24 mouse cellular contexts compared by ENCODE assay signal in the genomic region with DNA sequence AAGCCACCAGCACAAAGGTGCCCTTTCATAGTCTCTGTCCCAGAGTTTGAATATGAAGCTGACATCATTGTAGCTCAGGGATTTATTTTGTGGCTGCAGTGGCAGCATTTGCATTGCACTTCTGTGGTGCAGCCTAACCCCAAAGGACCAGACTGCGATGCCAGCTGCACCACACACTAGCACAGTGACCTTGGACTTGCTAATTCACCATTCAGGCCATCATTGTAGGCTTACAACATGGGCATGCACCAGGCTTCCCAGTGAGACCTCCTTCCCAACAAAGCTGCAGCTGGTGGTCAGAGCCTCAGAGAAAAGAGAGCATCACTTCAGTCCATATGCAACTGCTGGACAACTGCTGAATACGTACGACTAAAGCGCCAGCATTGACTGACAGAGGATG. TPM values are rescaled to one million over a fixed set of nuclear protein-coding genes. Genes with fewer than 3 reads are reported as not detected.
DNase-seq lines count a peak whose midpoint lies in the region; ATAC-seq and TF ChIP-seq lines count a peak whose summit lies in the region.
"Had no signal": no experiment of that assay in that cellular context is flagged by ENCODE, and none has a peak within 500 bp of the region (broad histone marks: within the 10 kb centered on the region; RNA-seq: fewer than 3 reads in every experiment).

No protein-coding gene starts in this region.

- H3K36me3 ChIP-seq in embryonic facial prominence, embryonic 15.5 days: no peaks in the 10 kb centered on the region
- no peaks in the 10 kb centered on the region for H3K36me3 ChIP-seq in embryonic facial prominence, embryonic 10.5 days (replicated peaks)
- H3K36me3 ChIP-seq in forebrain, postnatal 0 days (ENCODE audit: insufficient read depth): no peaks in the 10 kb centered on the region
- H3K36me3 ChIP-seq in forebrain, embryonic 10.5 days (replicated peaks): no peaks in the 10 kb centered on the region
- no peaks in the 10 kb centered on the region for H3K36me3 ChIP-seq in hindbrain, embryonic 12.5 days
- H3K36me3 ChIP-seq in hindbrain, embryonic 14.5 days (replicated peaks; ENCODE audit: control insufficient read depth, insufficient read depth): no peaks in the 10 kb centered on the region
- no peaks in the 10 kb centered on the region for H3K36me3 ChIP-seq in midbrain, embryonic 13.5 days
- H3K36me3 ChIP-seq in midbrain, postnatal 0 days (ENCODE audit: insufficient read depth, low read length): no peaks in the 10 kb centered on the region
- H3K36me3 ChIP-seq: embryonic facial prominence, embryonic 12.5 days; heart, embryonic 10.5 days; heart, embryonic 13.5 days; hindbrain, embryonic 15.5 days; intestine, embryonic 15.5 days had no signal

- no peak overlapping the region for H3K27ac ChIP-seq in embryonic facial prominence, embryonic 15.5 days (replicated peaks)
- H3K27ac ChIP-seq in embryonic facial prominence, embryonic 10.5 days (replicated peaks): no peak overlapping the region
- no peak overlapping the region for H3K27ac ChIP-seq in forebrain, postnatal 0 days (ENCODE audit: low read depth, low read length)
- no peak overlapping the region for H3K27ac ChIP-seq in forebrain, embryonic 10.5 days
- no peak overlapping the region for H3K27ac ChIP-seq in hindbrain, embryonic 12.5 days
- H3K27ac ChIP-seq in hindbrain, embryonic 14.5 days: no peak overlapping the region
- H3K27ac ChIP-seq in midbrain, embryonic 13.5 days: peak overlapping the region; percentile 25; the same call in 1 of the 2 replicates
- no peak overlapping the region for H3K27ac ChIP-seq in midbrain, postnatal 0 days (ENCODE audit: low read depth, low read length)
- H3K27ac ChIP-seq: embryonic facial prominence, embryonic 12.5 days; heart, adult 2 months; heart, embryonic 10.5 days; heart, embryonic 13.5 days; hindbrain, embryonic 15.5 days; intestine, embryonic 15.5 days had no signal

- H3K4me3 ChIP-seq in embryonic facial prominence, embryonic 15.5 days (replicated peaks): no peak overlapping the region
- no peak overlapping the region for H3K4me3 ChIP-seq in embryonic facial prominence, embryonic 10.5 days
- H3K4me3 ChIP-seq in forebrain, postnatal 0 days (ENCODE audit: low read depth, low read length): no peak overlapping the region
- H3K4me3 ChIP-seq in forebrain, embryonic 10.5 days: no peak overlapping the region
- no peak overlapping the region for H3K4me3 ChIP-seq in hindbrain, embryonic 12.5 days
- H3K4me3 ChIP-seq in hindbrain, embryonic 14.5 days (replicated peaks; ENCODE audit: low read length): no peak overlapping the region
- H3K4me3 ChIP-seq in midbrain, embryonic 13.5 days (replicated peaks): no peak overlapping the region
- no peak overlapping the region for H3K4me3 ChIP-seq in midbrain, postnatal 0 days (ENCODE audit: low read depth, low read length)
- H3K4me3 ChIP-seq: embryonic facial prominence, embryonic 12.5 days; erythroblast, embryonic 14.5 days; heart, adult 2 months; heart, embryonic 10.5 days; heart, embryonic 13.5 days; hindbrain, embryonic 15.5 days; intestine, embryonic 15.5 days had no signal

- DNase-seq in embryonic facial prominence, embryonic 10.5 days (ENCODE audit: low spot score): no peak
- no peak for DNase-seq in forebrain, postnatal 0 days
- DNase-seq in forebrain, embryonic 10.5 days (ENCODE audit: extremely low spot score, low spot score): no peak
- DNase-seq in hindbrain, embryonic 14.5 days (ENCODE audit: low spot score): no peak
- no peak for DNase-seq in midbrain, postnatal 0 days (ENCODE audit: low spot score)
- DNase-seq: adrenal gland, adult 8-10 months; adrenal gland, postnatal 25 days; cerebellum, adult 18-20 months; cerebellum, adult 9-10 months; cerebellum, postnatal 14 days; gastrocnemius, postnatal 25 days; heart, adult 2 months; heart, postnatal 14 days; kidney, adult 11 months had no signal

- H3K27me3 ChIP-seq in embryonic facial prominence, embryonic 15.5 days: no peaks in the 10 kb centered on the region
- H3K27me3 ChIP-seq in embryonic facial prominence, embryonic 10.5 days (replicated peaks; ENCODE audit: low read depth, poor library complexity, severe bottlenecking): no peaks in the 10 kb centered on the region
- H3K27me3 ChIP-seq in forebrain, postnatal 0 days (ENCODE audit: insufficient read depth, low read length): no peaks in the 10 kb centered on the region
- H3K27me3 ChIP-seq in forebrain, embryonic 10.5 days (ENCODE audit: poor library complexity, severe bottlenecking): no peaks in the 10 kb centered on the region
- H3K27me3 ChIP-seq in hindbrain, embryonic 12.5 days: no peaks in the 10 kb centered on the region
- no peaks in the 10 kb centered on the region for H3K27me3 ChIP-seq in hindbrain, embryonic 14.5 days (ENCODE audit: control insufficient read depth, insufficient read depth, low read length)
- no peaks in the 10 kb centered on the region for H3K27me3 ChIP-seq in midbrain, embryonic 13.5 days
- H3K27me3 ChIP-seq in midbrain, postnatal 0 days (ENCODE audit: insufficient read depth, low read length): no peaks in the 10 kb centered on the region
- H3K27me3 ChIP-seq: embryonic facial prominence, embryonic 12.5 days; heart, embryonic 13.5 days; hindbrain, embryonic 15.5 days; intestine, embryonic 15.5 days had no signal

- ATAC-seq in embryonic facial prominence, embryonic 15.5 days (ENCODE audit: insufficient number of reproducible peaks, low FRiP score, low TSS enrichment, low read depth): peak; percentile 7; the same call in 1 of the 2 replicates
- ATAC-seq in forebrain, postnatal 0 days: peak; percentile 6; the same call in 1 of the 2 replicates
- 0 out of 2 replicates have a peak, but pooled peaks have one; percentile 56 for ATAC-seq in hindbrain, embryonic 12.5 days (ENCODE audit: low FRiP score)
- no peak for ATAC-seq in hindbrain, embryonic 14.5 days (ENCODE audit: low FRiP score)
- ATAC-seq in midbrain, embryonic 13.5 days: peak; percentile 65
- no peak for ATAC-seq in midbrain, postnatal 0 days (ENCODE audit: low FRiP score)
- ATAC-seq: activated CD4-positive, CD25-positive, alpha-beta regulatory T cell, adult 4 months; intestine, embryonic 15.5 days had no signal

- no peak overlapping the region for H3K9ac ChIP-seq in embryonic facial prominence, embryonic 15.5 days
- no peak overlapping the region for H3K9ac ChIP-seq in forebrain, postnatal 0 days
- no peak overlapping the region for H3K9ac ChIP-seq in hindbrain, embryonic 12.5 days
- no peak overlapping the region for H3K9ac ChIP-seq in hindbrain, embryonic 14.5 days
- no peak overlapping the region for H3K9ac ChIP-seq in midbrain, embryonic 13.5 days (replicated peaks)
- H3K9ac ChIP-seq in midbrain, postnatal 0 days (replicated peaks; ENCODE audit: low read length, poor library complexity, severe bottlenecking): no peak overlapping the region
- H3K9ac ChIP-seq: embryonic facial prominence, embryonic 12.5 days; heart, embryonic 13.5 days; hindbrain, embryonic 15.5 days; intestine, embryonic 15.5 days had no signal

- TF ChIP-seq CTCF in forebrain, postnatal 0 days (IDR thresholded peaks at IDR 0.05; ENCODE audit: low read depth): no peak
- no peak for TF ChIP-seq CTCF in midbrain, postnatal 0 days (IDR thresholded peaks at IDR 0.05)

- WGBS in embryonic facial prominence, embryonic 15.5 days: 83% methylated on average over 4 of the region's 4 CpGs
- WGBS in embryonic facial prominence, embryonic 10.5 days: 93% methylated on average over 4 of the region's 4 CpGs
- WGBS in forebrain, postnatal 0 days: 73% methylated on average over 4 of the region's 4 CpGs
- 96% methylated on average over 4 of the region's 4 CpGs for WGBS in forebrain, embryonic 10.5 days
- WGBS in hindbrain, embryonic 12.5 days: 72% methylated on average over 4 of the region's 4 CpGs
- WGBS in hindbrain, embryonic 14.5 days: 53% methylated on average over 4 of the region's 4 CpGs
- WGBS in midbrain, embryonic 13.5 days: 57% methylated on average over 4 of the region's 4 CpGs
- 56% methylated on average over 4 of the region's 4 CpGs for WGBS in midbrain, postnatal 0 days

- no peaks in the 10 kb centered on the region for H3K4me1 ChIP-seq in embryonic facial prominence, embryonic 15.5 days
- H3K4me1 ChIP-seq in embryonic facial prominence, embryonic 10.5 days: peaks cover 9% of the 10 kb centered on the region; the same call in 1 of the 2 replicates
- H3K4me1 ChIP-seq in forebrain, postnatal 0 days (ENCODE audit: insufficient read depth): no peaks in the 10 kb centered on the region
- no peaks in the 10 kb centered on the region for H3K4me1 ChIP-seq in forebrain, embryonic 10.5 days
- H3K4me1 ChIP-seq in hindbrain, embryonic 12.5 days: peaks cover 5% of the 10 kb centered on the region; the same call in 1 of the 2 replicates
- no peaks in the 10 kb centered on the region for H3K4me1 ChIP-seq in hindbrain, embryonic 14.5 days (replicated peaks; ENCODE audit: control insufficient read depth, insufficient read depth, low read length)
- peaks cover 16% of the 10 kb centered on the region for H3K4me1 ChIP-seq in midbrain, embryonic 13.5 days (replicated peaks)
- H3K4me1 ChIP-seq in midbrain, postnatal 0 days (ENCODE audit: insufficient read depth, low read length): no peaks in the 10 kb centered on the region
- H3K4me1 ChIP-seq: embryonic facial prominence, embryonic 12.5 days; hindbrain, embryonic 15.5 days; intestine, embryonic 15.5 days had no signal

- no peak overlapping the region for H3K4me2 ChIP-seq in embryonic facial prominence, embryonic 15.5 days (replicated peaks)
- H3K4me2 ChIP-seq in forebrain, postnatal 0 days (ENCODE audit: low read depth): no peak overlapping the region
- no peak overlapping the region for H3K4me2 ChIP-seq in hindbrain, embryonic 12.5 days (replicated peaks)
- no peak overlapping the region for H3K4me2 ChIP-seq in hindbrain, embryonic 14.5 days (replicated peaks)
- H3K4me2 ChIP-seq in midbrain, embryonic 13.5 days (replicated peaks): no peak overlapping the region
- H3K4me2 ChIP-seq in midbrain, postnatal 0 days (ENCODE audit: low read depth, low read length, poor library complexity, severe bottlenecking): no peak overlapping the region
- H3K4me2 ChIP-seq: embryonic facial prominence, embryonic 12.5 days; heart, embryonic 13.5 days; hindbrain, embryonic 15.5 days; intestine, embryonic 15.5 days had no signal

- no peaks in the 10 kb centered on the region for H3K9me3 ChIP-seq in embryonic facial prominence, embryonic 15.5 days (replicated peaks)
- H3K9me3 ChIP-seq in embryonic facial prominence, embryonic 10.5 days: no peaks in the 10 kb centered on the region
- H3K9me3 ChIP-seq in forebrain, postnatal 0 days (ENCODE audit: low read length): no peaks in the 10 kb centered on the region
- H3K9me3 ChIP-seq in forebrain, embryonic 10.5 days: no peaks in the 10 kb centered on the region
- no peaks in the 10 kb centered on the region for H3K9me3 ChIP-seq in hindbrain, embryonic 12.5 days (replicated peaks)
- H3K9me3 ChIP-seq in hindbrain, embryonic 14.5 days (ENCODE audit: control insufficient read depth, low read length): no peaks in the 10 kb centered on the region
- 0 out of 2 replicates have a peak, but pooled peaks cover 4% of the 10 kb centered on the region for H3K9me3 ChIP-seq in midbrain, embryonic 13.5 days
- no peaks in the 10 kb centered on the region for H3K9me3 ChIP-seq in midbrain, postnatal 0 days (ENCODE audit: low read length)
- H3K9me3 ChIP-seq: embryonic facial prominence, embryonic 12.5 days; heart, embryonic 10.5 days; heart, embryonic 13.5 days; hindbrain, embryonic 15.5 days; intestine, embryonic 15.5 days had no signal

RNA-seq across cellular contexts. Expression of a gene that starts 32.4 kb away (rescaled TPM):
- 25.9 and 26.7 TPM in 2 replicates for polyA plus RNA-seq in embryonic facial prominence, embryonic 15.5 days (2015; fragmentation: Nextera tagmentation; extraction: Ambion mirVana)
- polyA plus RNA-seq in embryonic facial prominence, embryonic 10.5 days (2016; fragmentation: Nextera tagmentation; extraction: Ambion mirVana): 14.9 and 16.5 TPM in 2 replicates
- 26.6 and 39.8 TPM in 2 replicates for total RNA-seq in forebrain, postnatal 0 days (2014; rRNA removed)
- polyA plus RNA-seq in forebrain, postnatal 0 days (2015; fragmentation: Nextera tagmentation; extraction: Ambion mirVana): 6.2 and 8.6 TPM in 2 replicates
- polyA plus RNA-seq in forebrain, embryonic 10.5 days (2016; fragmentation: Nextera tagmentation; extraction: Ambion mirVana): 13.5 and 13.9 TPM in 2 replicates
- 35.0 and 36.0 TPM in 2 replicates for polyA plus RNA-seq in hindbrain, embryonic 12.5 days (2016; fragmentation: Nextera tagmentation; extraction: Ambion mirVana)
- 10.8 and 13.3 TPM in 2 replicates for polyA plus RNA-seq in hindbrain, embryonic 14.5 days (2014; fragmentation: Nextera tagmentation; extraction: Ambion mirVana)
- polyA plus RNA-seq in midbrain, embryonic 13.5 days (2015; fragmentation: Nextera tagmentation; extraction: Ambion mirVana): 30.5 and 39.0 TPM in 2 replicates
- 105 and 112 TPM in 2 replicates for total RNA-seq in midbrain, postnatal 0 days (2014; rRNA removed)
- 14.1 and 16.2 TPM in 2 replicates for polyA plus RNA-seq in midbrain, postnatal 0 days (2015; fragmentation: Nextera tagmentation; extraction: Ambion mirVana)
- polyA plus RNA-seq: activated CD4-positive, CD25-positive, alpha-beta regulatory T cell, adult 4 months had no signal

Comparison
In these comparisons a context has a peak if more than half of its experiments do, and no peak if none do; other contexts are left out.
1. ATAC-seq: peak in embryonic facial prominence, embryonic 15.5 days (single experiment), forebrain, postnatal 0 days (single experiment), hindbrain, embryonic 12.5 days (single experiment) and midbrain, embryonic 13.5 days (single experiment); none in hindbrain, embryonic 14.5 days (single experiment) and midbrain, postnatal 0 days (single experiment).